Mouse (Mus musculus): ENCODE measurements around the gene Krt33b. TPM values are rescaled to one million over a fixed set of nuclear protein-coding genes. Genes with fewer than 3 reads are reported as not detected.

The Krt33b gene
- polyA plus RNA-seq, 1 experiment from 2014 or later, result not detected

DNA sequence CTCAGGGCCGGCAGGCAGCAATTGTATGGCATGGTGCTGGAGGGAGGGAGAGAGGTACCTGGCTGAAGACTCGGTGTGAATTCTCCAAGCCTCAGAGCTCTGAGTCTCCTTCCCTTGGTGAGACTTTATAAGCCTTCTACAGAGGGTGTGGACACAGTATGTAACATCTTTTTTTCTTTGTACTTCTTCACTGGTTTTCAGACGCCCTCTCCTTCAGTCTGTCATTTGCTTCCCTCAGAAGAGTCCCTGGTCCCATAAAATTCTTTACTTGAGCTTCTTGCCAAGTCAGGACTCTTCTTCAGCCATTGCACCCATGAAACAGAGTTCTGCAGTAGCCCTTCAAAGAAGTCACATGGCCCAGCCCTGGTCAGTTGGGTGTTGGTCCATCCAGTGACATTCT is 20.8 kb upstream of the Krt33b start, which contains the start of gene Krt31:
Gene Krt31, minus strand, starts transcription at position 101 of the 400 bp plus-strand sequence.
- 85% methylated on average over 3 of the region's 3 CpGs for WGBS
- H3K27ac ChIP-seq, result no peak within 1 kb of the TSS
- no peaks in the 10 kb centered on the region for H3K4me1 ChIP-seq (replicated peaks; ENCODE audit: insufficient read depth, low read length)
- H3K9me3 ChIP-seq (replicated peaks; ENCODE audit: low read length), result no peaks in the 10 kb centered on the region
- no peak for ATAC-seq (replicated peaks; ENCODE audit: low FRiP score, low read depth)
- TF ChIP-seq CTCF (IDR thresholded peaks at IDR 0.05; ENCODE audit: low read depth), result no peak
- no peak within 1 kb of the TSS for H3K9ac ChIP-seq (ENCODE audit: low read depth, low read length)
- no peak within 1 kb of the TSS for H3K4me3 ChIP-seq (replicated peaks; ENCODE audit: low read depth, low read length)
- no peaks in the 10 kb centered on the region for H3K36me3 ChIP-seq (ENCODE audit: insufficient read depth, low read length)
- no peak within 1 kb of the TSS for H3K4me2 ChIP-seq (ENCODE audit: low read length)
- no peak for DNase-seq (ENCODE audit: low spot score)
- H3K27me3 ChIP-seq (ENCODE audit: insufficient read depth, low read length), result no peaks in the 10 kb centered on the region

DNA sequence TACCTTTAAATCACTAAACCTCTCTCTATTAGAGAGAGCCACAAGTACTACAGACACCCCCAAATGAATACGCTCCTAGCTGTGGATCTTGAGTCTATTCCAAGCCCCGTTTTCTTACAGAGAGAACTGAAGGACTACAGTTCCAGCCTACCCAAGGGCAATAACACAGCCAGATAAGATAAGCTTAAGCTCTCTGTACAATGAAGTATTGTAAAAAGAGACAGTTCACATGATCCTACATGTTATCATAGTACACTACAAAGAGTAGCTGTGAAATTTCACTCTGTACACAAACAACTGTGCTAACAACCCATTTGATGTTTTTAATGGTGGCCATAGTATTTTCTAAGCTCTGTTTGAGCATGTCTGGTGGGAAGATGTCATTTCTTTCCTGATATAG is 17.5 kb upstream of the Krt33b start:
- Histone ChIP-seq H3K4me2 (ENCODE audit: low read length) (no peak overlapping the region), H3K4me3 (replicated peaks; ENCODE audit: low read depth, low read length) (no peak overlapping the region), H3K4me1 (replicated peaks; ENCODE audit: insufficient read depth, low read length) (no peaks in the 10 kb centered on the region), H3K9ac (ENCODE audit: low read depth, low read length) (no peak overlapping the region), H3K27ac (no peak overlapping the region), H3K9me3 (replicated peaks; ENCODE audit: low read length) (no peaks in the 10 kb centered on the region), H3K36me3 (ENCODE audit: insufficient read depth, low read length) (no peaks in the 10 kb centered on the region), H3K27me3 (ENCODE audit: insufficient read depth, low read length) (no peaks in the 10 kb centered on the region)
- ATAC-seq (replicated peaks; ENCODE audit: low FRiP score, low read depth) (no peak), DNase-seq (ENCODE audit: low spot score) (no peak)
- WGBS, result 84% methylated on average over 2 of the region's 2 CpGs
- no peak for TF ChIP-seq CTCF (IDR thresholded peaks at IDR 0.05; ENCODE audit: low read depth)

DNA sequence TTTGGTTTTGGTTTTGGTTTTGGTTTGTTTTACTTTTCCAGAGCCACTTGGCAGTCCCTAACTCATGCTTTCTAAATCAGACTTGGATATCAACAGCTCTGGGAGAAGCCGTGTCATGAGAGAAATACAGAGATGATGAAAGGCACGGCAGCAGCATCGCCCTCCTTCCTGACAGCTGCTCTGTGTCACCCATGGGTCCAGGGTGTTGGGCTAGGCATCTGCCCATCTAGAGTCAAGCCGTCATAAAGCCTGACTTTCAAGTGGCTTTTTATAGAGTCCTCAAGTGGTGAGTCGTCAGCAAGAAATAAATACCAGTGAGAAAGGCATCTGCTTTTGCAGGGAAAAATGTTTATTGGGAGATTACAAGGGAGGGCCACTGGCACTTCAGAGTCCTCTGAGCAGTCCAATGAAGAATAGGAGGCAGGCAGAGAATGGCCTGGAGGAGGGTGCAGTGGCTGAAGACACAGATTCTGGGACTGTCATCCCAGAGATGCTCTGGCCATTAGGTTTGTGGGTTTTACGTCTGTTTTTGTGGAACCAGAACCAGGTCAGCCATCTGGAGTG is 16.7 kb upstream of the Krt33b start:
- no peaks in the 10 kb centered on the region for H3K27me3 ChIP-seq (ENCODE audit: insufficient read depth, low read length)
- H3K9me3 ChIP-seq (replicated peaks; ENCODE audit: low read length), result no peaks in the 10 kb centered on the region
- no peak overlapping the region for H3K4me3 ChIP-seq (replicated peaks; ENCODE audit: low read depth, low read length)
- no peak overlapping the region for H3K9ac ChIP-seq (ENCODE audit: low read depth, low read length)
- no peaks in the 10 kb centered on the region for H3K36me3 ChIP-seq (ENCODE audit: insufficient read depth, low read length)
- 65% methylated on average over 6 of the region's 6 CpGs for WGBS
- no peak overlapping the region for H3K4me2 ChIP-seq (ENCODE audit: low read length)
- ATAC-seq (replicated peaks; ENCODE audit: low FRiP score, low read depth) (no peak), DNase-seq (ENCODE audit: low spot score) (no peak)
- no peak overlapping the region for H3K27ac ChIP-seq
- no peak for TF ChIP-seq CTCF (IDR thresholded peaks at IDR 0.05; ENCODE audit: low read depth)
- no peaks in the 10 kb centered on the region for H3K4me1 ChIP-seq (replicated peaks; ENCODE audit: insufficient read depth, low read length)

DNA sequence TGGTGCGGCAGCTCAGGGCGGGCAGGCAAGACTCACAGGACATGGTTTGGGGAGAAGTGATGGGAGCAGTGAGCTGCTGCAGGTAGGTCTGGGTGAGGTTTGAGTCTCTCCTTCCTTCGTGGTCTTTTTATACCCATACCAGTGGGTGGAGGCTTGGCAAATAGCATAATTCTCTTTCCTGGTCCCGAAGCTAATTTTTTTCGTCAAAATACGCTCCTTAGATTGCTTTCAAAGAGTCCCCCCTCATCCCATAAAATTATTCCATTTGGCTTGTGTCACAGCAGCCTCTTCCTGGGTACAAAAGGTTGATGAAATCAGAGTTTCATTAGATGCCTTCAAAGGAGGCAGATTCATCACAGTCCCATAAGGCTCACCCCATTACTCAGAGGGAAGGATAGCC is 11.8 kb upstream of the Krt33b start, which contains the start of gene Krt34:
Gene Krt34, minus strand, starts transcription at position 101 of the 400 bp plus-strand sequence.
- WGBS, result 90% methylated on average over 6 of the region's 6 CpGs

DNA sequence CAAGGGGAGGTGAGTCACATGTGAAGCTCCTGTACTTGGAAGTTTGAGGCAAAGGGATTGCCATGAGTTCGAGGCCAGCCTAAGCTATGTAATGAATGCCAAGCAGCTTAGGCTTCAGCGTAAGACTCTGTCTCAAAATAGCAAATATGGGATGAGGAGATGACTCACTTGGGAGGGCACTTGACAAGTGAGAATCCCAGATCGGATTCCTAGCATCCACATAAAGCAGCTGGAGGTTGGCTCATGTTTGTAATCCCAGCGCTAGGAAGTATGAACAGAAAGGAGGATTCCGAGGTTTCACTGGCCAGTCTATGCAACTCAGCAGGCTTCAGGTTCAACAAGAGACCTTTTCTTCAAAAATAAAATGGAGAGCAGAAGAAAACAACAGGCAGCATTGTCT is 8.2 kb downstream of the Krt33b start:
- H3K4me2 ChIP-seq (ENCODE audit: low read length), result no peak overlapping the region
- 69% methylated on average over 5 of the region's 5 CpGs for WGBS
- no peak for DNase-seq (ENCODE audit: low spot score)
- H3K9me3 ChIP-seq (replicated peaks; ENCODE audit: low read length), result no peaks in the 10 kb centered on the region
- no peak overlapping the region for H3K27ac ChIP-seq
- H3K9ac ChIP-seq (ENCODE audit: low read depth, low read length), result no peak overlapping the region
- no peak overlapping the region for H3K4me3 ChIP-seq (replicated peaks; ENCODE audit: low read depth, low read length)
- no peaks in the 10 kb centered on the region for H3K27me3 ChIP-seq (ENCODE audit: insufficient read depth, low read length)
- H3K36me3 ChIP-seq (ENCODE audit: insufficient read depth, low read length), result no peaks in the 10 kb centered on the region
- TF ChIP-seq CTCF (IDR thresholded peaks at IDR 0.05; ENCODE audit: low read depth), result no peak
- no peak for ATAC-seq (replicated peaks; ENCODE audit: low FRiP score, low read depth)
- no peaks in the 10 kb centered on the region for H3K4me1 ChIP-seq (replicated peaks; ENCODE audit: insufficient read depth, low read length)

More for the DNA sequence above, 11.8 kb upstream of the Krt33b start, which contains the start of gene Krt34:
- Histone ChIP-seq H3K27me3 (ENCODE audit: insufficient read depth, low read length) (no peaks in the 10 kb centered on the region), H3K9me3 (replicated peaks; ENCODE audit: low read length) (no peaks in the 10 kb centered on the region), H3K36me3 (ENCODE audit: insufficient read depth, low read length) (no peaks in the 10 kb centered on the region), H3K4me2 (ENCODE audit: low read length) (no peak within 1 kb of the TSS), H3K4me3 (replicated peaks; ENCODE audit: low read depth, low read length) (no peak within 1 kb of the TSS), H3K9ac (ENCODE audit: low read depth, low read length) (no peak within 1 kb of the TSS), H3K27ac (no peak within 1 kb of the TSS), H3K4me1 (replicated peaks; ENCODE audit: insufficient read depth, low read length) (no peaks in the 10 kb centered on the region)
- no peak for ATAC-seq (replicated peaks; ENCODE audit: low FRiP score, low read depth)
- no peak for DNase-seq (ENCODE audit: low spot score)
- TF ChIP-seq CTCF (IDR thresholded peaks at IDR 0.05; ENCODE audit: low read depth), result no peak

DNA sequence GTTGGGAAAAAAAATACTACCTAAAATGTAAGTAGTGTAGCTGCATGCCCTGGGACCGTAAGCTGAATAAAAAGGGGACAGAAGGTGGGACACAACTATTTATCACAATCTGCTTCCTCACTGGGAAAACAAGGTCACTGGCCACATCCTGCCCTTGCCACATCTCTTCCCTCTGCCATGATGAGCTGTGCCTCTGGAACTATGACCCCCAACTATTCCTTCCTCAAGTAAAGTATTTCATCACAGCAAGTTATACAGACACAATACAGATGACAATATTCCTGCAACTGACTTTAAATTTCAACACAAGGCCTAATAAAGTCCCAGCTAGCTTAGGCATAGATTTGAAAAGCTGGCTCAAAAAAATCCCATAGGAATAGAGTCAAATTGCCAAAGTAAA is 10.2 kb downstream of the Krt33b start:
- H3K4me1 ChIP-seq (replicated peaks; ENCODE audit: insufficient read depth, low read length), result no peaks in the 10 kb centered on the region
- H3K27me3 ChIP-seq (ENCODE audit: insufficient read depth, low read length), result no peaks in the 10 kb centered on the region
- H3K4me3 ChIP-seq (replicated peaks; ENCODE audit: low read depth, low read length), result no peak overlapping the region
- H3K36me3 ChIP-seq (ENCODE audit: insufficient read depth, low read length), result no peaks in the 10 kb centered on the region
- ATAC-seq (replicated peaks; ENCODE audit: low FRiP score, low read depth) (no peak), DNase-seq (ENCODE audit: low spot score) (no peak)
- H3K9ac ChIP-seq (ENCODE audit: low read depth, low read length), result no peak overlapping the region
- H3K4me2 ChIP-seq (ENCODE audit: low read length), result no peak overlapping the region
- TF ChIP-seq CTCF (IDR thresholded peaks at IDR 0.05; ENCODE audit: low read depth), result no peak
- H3K9me3 ChIP-seq (replicated peaks; ENCODE audit: low read length), result no peaks in the 10 kb centered on the region
- no peak overlapping the region for H3K27ac ChIP-seq
- WGBS, result 79% methylated on average over 1 of the region's 1 CpGs

DNA sequence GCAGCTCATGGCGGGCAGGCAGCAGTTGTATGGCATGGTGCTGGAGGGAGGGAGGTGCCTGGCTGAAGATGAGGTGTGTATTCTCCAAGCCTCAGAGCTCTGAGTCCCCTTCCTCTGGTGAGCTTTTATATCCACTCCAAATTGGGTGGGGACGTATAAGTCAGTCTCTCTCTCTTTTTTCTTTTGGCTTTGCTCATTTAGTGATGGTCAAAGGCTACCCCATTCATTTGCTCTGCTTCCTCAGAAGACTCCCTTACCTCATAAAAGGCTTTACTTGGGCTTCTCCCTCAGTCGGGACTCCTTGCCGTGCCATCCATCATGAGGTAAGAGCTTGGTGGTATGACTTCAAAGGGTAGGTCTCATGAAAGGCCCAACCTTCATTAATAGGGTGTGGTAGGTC is 13.6 kb downstream of the Krt33b start, which contains the start of gene Krt33a:
Gene Krt33a, minus strand, starts transcription at position 101 of the 400 bp plus-strand sequence.
- Histone ChIP-seq H3K9ac (ENCODE audit: low read depth, low read length) (no peak within 1 kb of the TSS), H3K9me3 (replicated peaks; ENCODE audit: low read length) (no peaks in the 10 kb centered on the region), H3K4me3 (replicated peaks; ENCODE audit: low read depth, low read length) (no peak within 1 kb of the TSS), H3K27me3 (ENCODE audit: insufficient read depth, low read length) (no peaks in the 10 kb centered on the region), H3K4me1 (replicated peaks; ENCODE audit: insufficient read depth, low read length) (no peaks in the 10 kb centered on the region), H3K4me2 (ENCODE audit: low read length) (no peak within 1 kb of the TSS), H3K27ac (no peak within 1 kb of the TSS), H3K36me3 (ENCODE audit: insufficient read depth, low read length) (no peaks in the 10 kb centered on the region)
- no peak for DNase-seq (ENCODE audit: low spot score)
- WGBS, result 68% methylated on average over 4 of the region's 4 CpGs
- ATAC-seq (replicated peaks; ENCODE audit: low FRiP score, low read depth), result no peak
- no peak for TF ChIP-seq CTCF (IDR thresholded peaks at IDR 0.05; ENCODE audit: low read depth)
